Comparison of ENCODE assay signal across 8 mouse cellular contexts in genomic region chr1:93114713-93115463, GRCm38 (mm10). TPM values are rescaled to one million over a fixed set of nuclear protein-coding genes. Genes with fewer than 3 reads are reported as not detected.
DNase-seq lines count a peak whose midpoint lies in the region; ATAC-seq and TF ChIP-seq lines count a peak whose summit lies in the region.

No protein-coding gene starts in this region.

- no peak overlapping the region for H3K4me3 ChIP-seq in MEL (ENCODE audit: control insufficient read depth in 1 of 2, insufficient read depth in 1 of 2, low read depth in 2 of 2, low read length in 2 of 2)
- H3K4me3 ChIP-seq in forebrain, embryonic 11.5 days (ENCODE audit: low read depth, low read length) = peak overlapping the region; percentile 39
- peak overlapping the region; percentile 33 for H3K4me3 ChIP-seq in lung, embryonic 16.5 days (ENCODE audit: low read length)

- H3K36me3 ChIP-seq in MEL (ENCODE audit: control insufficient read depth in 1 of 2, insufficient read depth in 2 of 2, low read length in 2 of 2) = no peaks in the 10 kb centered on the region
- H3K36me3 ChIP-seq in forebrain, embryonic 11.5 days (ENCODE audit: control insufficient read depth, insufficient read depth, low read length) = no peaks in the 10 kb centered on the region
- no peaks in the 10 kb centered on the region for H3K36me3 ChIP-seq in lung, embryonic 16.5 days (ENCODE audit: control insufficient read depth, insufficient read depth, low read length)

- H3K4me1 ChIP-seq in MEL (ENCODE audit: control insufficient read depth in 1 of 2, insufficient read depth in 2 of 2, low read length in 2 of 2) = no peaks in the 10 kb centered on the region; a peak in 1 of 4 replicates
- H3K4me1 ChIP-seq in forebrain, embryonic 11.5 days (replicated peaks; ENCODE audit: control insufficient read depth, insufficient read depth, low read length) = peaks cover 5% of the 10 kb centered on the region; the same call in 1 of the 2 replicates
- peaks cover 8% of the 10 kb centered on the region for H3K4me1 ChIP-seq in lung, embryonic 16.5 days (replicated peaks; ENCODE audit: control insufficient read depth, insufficient read depth, low read length)

- DNase-seq in MEL (ENCODE audit: low read depth, low spot score) = peak; percentile 24
- DNase-seq in c-Kit-negative CD71-positive TER-119-positive erythroid progenitor cells, embryonic 14.5 days (ENCODE audit: low read depth, low spot score) = peak; percentile 9
- peak; percentile 97 for DNase-seq in forebrain, embryonic 11.5 days (ENCODE audit: low spot score)
- DNase-seq in layer of hippocampus, adult 8-10 months (ENCODE audit: low spot score in 2 of 2) = peak; percentile 75 to 80
- DNase-seq in retina, postnatal 1 day = peak; percentile 97
- DNase-seq in spleen, postnatal 4 days (ENCODE audit: low spot score in 2 of 2) = no peak

- whole genome bisulfite sequencing in forebrain, embryonic 11.5 days = 23% methylated on average over 21 of the region's 21 CpGs
- WGBS in lung, embryonic 16.5 days = 28% methylated on average over 21 of the region's 21 CpGs

- H3K27me3 ChIP-seq in MEL (ENCODE audit: control insufficient read depth in 1 of 2, insufficient read depth in 2 of 2, low read length in 2 of 2) = no peaks in the 10 kb centered on the region
- no peaks in the 10 kb centered on the region for H3K27me3 ChIP-seq in forebrain, embryonic 11.5 days (ENCODE audit: control insufficient read depth, insufficient read depth, low read length)
- no peaks in the 10 kb centered on the region for H3K27me3 ChIP-seq in lung, embryonic 16.5 days (ENCODE audit: control insufficient read depth, insufficient read depth, low read depth, low read length)

- no peaks in the 10 kb centered on the region for H3K9me3 ChIP-seq in MEL (replicated peaks; ENCODE audit: insufficient read depth, low read length)
- H3K9me3 ChIP-seq in forebrain, embryonic 11.5 days (ENCODE audit: control insufficient read depth, low read length) = no peaks in the 10 kb centered on the region
- no peaks in the 10 kb centered on the region for H3K9me3 ChIP-seq in lung, embryonic 16.5 days (ENCODE audit: control insufficient read depth, low read length)

- H3K9ac ChIP-seq in MEL (ENCODE audit: control insufficient read depth, low read depth, low read length, poor library complexity, severe bottlenecking) = no peak overlapping the region
- H3K9ac ChIP-seq in forebrain, embryonic 11.5 days (ENCODE audit: low read length) = peak overlapping the region; percentile 61
- H3K9ac ChIP-seq in lung, embryonic 16.5 days (ENCODE audit: low read length) = peak overlapping the region; percentile 24; the same call in 1 of the 2 replicates

- ATAC-seq in forebrain, embryonic 11.5 days (replicated peaks; ENCODE audit: low FRiP score) = peak; percentile 100
- peak; percentile 96 to 99 for ATAC-seq in hematopoietic stem cell, adult 5-6 weeks (replicated peaks in 1 of 2; ENCODE audit: insufficient read depth in 1 of 2, low FRiP score in 2 of 2, low TSS enrichment in 1 of 2, low read depth in 1 of 2, poor library complexity in 2 of 2, severe bottlenecking in 2 of 2)
- ATAC-seq in lung, embryonic 16.5 days (ENCODE audit: low read depth) = peak; percentile 100

- TF ChIP-seq EP300 in MEL (IDR thresholded peaks at IDR 0.05; ENCODE audit: low read depth in 1 of 2, low read length in 2 of 2) = no peak

- no peak for TF ChIP-seq CTCF in MEL (IDR thresholded peaks at IDR 0.05 in 2 of 3, conservative IDR thresholded peaks at IDR 0.05 in 1 of 3; ENCODE audit: control insufficient read depth in 1 of 3, insufficient read depth in 1 of 3, low read depth in 2 of 3, low read length in 3 of 3, poor library complexity in 1 of 3, severe bottlenecking in 1 of 3)

- TF ChIP-seq POLR2A in MEL (IDR thresholded peaks at IDR 0.05; ENCODE audit: control insufficient read depth in 1 of 2, insufficient read depth in 1 of 2, low read depth in 1 of 2, low read length in 2 of 2, poor library complexity in 1 of 2) = no peak

- TF ChIP-seq RAD21 in MEL (IDR thresholded peaks at IDR 0.05; ENCODE audit: low read depth, low read length) = no peak

- no peak overlapping the region for H3K27ac ChIP-seq in MEL (ENCODE audit: control insufficient read depth, low read depth, low read length)
- peak overlapping the region; percentile 47; the same call in 1 of the 2 replicates for H3K27ac ChIP-seq in forebrain, embryonic 11.5 days (ENCODE audit: low read depth, low read length)
- H3K27ac ChIP-seq in lung, embryonic 16.5 days (ENCODE audit: low read length) = no peak overlapping the region

- H3K4me2 ChIP-seq in forebrain, embryonic 11.5 days (ENCODE audit: low read depth, low read length, severe bottlenecking) = peak overlapping the region; percentile 73
- H3K4me2 ChIP-seq in lung, embryonic 16.5 days (ENCODE audit: low read depth, low read length) = peak overlapping the region; percentile 51

- H3K79me2 ChIP-seq in MEL (ENCODE audit: control insufficient read depth, insufficient read depth, low read length, poor library complexity) = no peaks in the 10 kb centered on the region

TF ChIP-seq in MEL, 35 proteins besides CTCF, POLR2A, EP300 and RAD21:
- TF ChIP-seq ZNF384 (IDR thresholded peaks at IDR 0.05; ENCODE audit: low read depth, low read length) (no peak), NELFE (IDR thresholded peaks at IDR 0.05; ENCODE audit: low read depth, low read length) (no peak), MAX (IDR thresholded peaks at IDR 0.05; ENCODE audit: low read length) (no peak), SMC3 (IDR thresholded peaks at IDR 0.05; ENCODE audit: low read depth, low read length) (no peak), BHLHE40 (IDR thresholded peaks at IDR 0.05; ENCODE audit: borderline replicate concordance, low read depth, low read length) (no peak), CHD1 (IDR thresholded peaks at IDR 0.05; ENCODE audit: low read depth, low read length) (no peak), MYC (IDR thresholded peaks at IDR 0.05; ENCODE audit: low read depth, low read length) (no peak), POLR2AphosphoS5 (IDR thresholded peaks at IDR 0.05; ENCODE audit: borderline replicate concordance, low read depth, low read length) (no peak), TAL1 (IDR thresholded peaks at IDR 0.05; ENCODE audit: low read length) (no peak), JUND (IDR thresholded peaks at IDR 0.05; ENCODE audit: low read depth, low read length) (no peak), ZC3H11A (IDR thresholded peaks at IDR 0.05; ENCODE audit: low read depth, low read length) (no peak), GATA1 (IDR thresholded peaks at IDR 0.05; ENCODE audit: low read depth, low read length) (no peak), SIN3A (IDR thresholded peaks at IDR 0.05; ENCODE audit: low read length) (no peak), MYB (IDR thresholded peaks at IDR 0.05; ENCODE audit: low read depth, low read length) (no peak), UBTF (IDR thresholded peaks at IDR 0.05; ENCODE audit: borderline replicate concordance, insufficient read depth, low read depth, low read length) (no peak), TBP (IDR thresholded peaks at IDR 0.05; ENCODE audit: low read depth, low read length) (no peak), ZKSCAN1 (IDR thresholded peaks at IDR 0.05; ENCODE audit: low read depth, low read length) (no peak), USF1 (IDR thresholded peaks at IDR 0.05; ENCODE audit: low read depth, low read length) (no peak)

RNA-seq across cellular contexts. Expression of gene Kif1a, which starts 13.1 kb away (rescaled TPM):
- not detected in 2 replicates for total RNA-seq in MEL (2012; rRNA removed)
- polyA plus RNA-seq in MEL (2012; ENCODE audit: insufficient read depth in 1 of 2, insufficient read length in 2 of 2, low read depth in 1 of 2, low replicate concordance in 2 of 2, missing spikeins in 1 of 2) = not detected
- 79.7 and 86.0 TPM in 2 replicates for polyA plus RNA-seq in forebrain, embryonic 11.5 days (2014; fragmentation: Nextera tagmentation; extraction: Ambion mirVana)
- not detected in 2 replicates for total RNA-seq in hematopoietic stem cell, adult 5-6 weeks (2017)
- total RNA-seq in layer of hippocampus, adult 8-10 months (2022) = 100 to 1,000 TPM; 681 to 718 (median 697) TPM
- polyA plus RNA-seq in lung, embryonic 16.5 days (2015; fragmentation: Nextera tagmentation; extraction: Ambion mirVana) = 7.9 and 9.2 TPM in 2 replicates

RNA-seq across cellular contexts. Expression of gene Agxt, which starts 20.2 kb away (rescaled TPM):
- not detected in 2 replicates for total RNA-seq in MEL (2012; rRNA removed)
- not detected for polyA plus RNA-seq in MEL (2012; ENCODE audit: insufficient read depth in 1 of 2, insufficient read length in 2 of 2, low read depth in 1 of 2, low replicate concordance in 2 of 2, missing spikeins in 1 of 2)
- polyA plus RNA-seq in forebrain, embryonic 11.5 days (2014; fragmentation: Nextera tagmentation; extraction: Ambion mirVana) = not detected in 2 replicates
- not detected in 2 replicates for total RNA-seq in hematopoietic stem cell, adult 5-6 weeks (2017)
- not detected for total RNA-seq in layer of hippocampus, adult 8-10 months (2022)
- polyA plus RNA-seq in lung, embryonic 16.5 days (2015; fragmentation: Nextera tagmentation; extraction: Ambion mirVana) = 0.24 TPM in 1 of 2 replicates, not detected in the other

RNA-seq across cellular contexts. Expression of gene 2310007B03Rik, which starts 45.9 kb away (rescaled TPM):
- not detected in 2 replicates for total RNA-seq in MEL (2012; rRNA removed)
- not detected for polyA plus RNA-seq in MEL (2012; ENCODE audit: insufficient read depth in 1 of 2, insufficient read length in 2 of 2, low read depth in 1 of 2, low replicate concordance in 2 of 2, missing spikeins in 1 of 2)
- polyA plus RNA-seq in forebrain, embryonic 11.5 days (2014; fragmentation: Nextera tagmentation; extraction: Ambion mirVana) = 0.29 and 0.64 TPM in 2 replicates
- not detected in 2 replicates for total RNA-seq in hematopoietic stem cell, adult 5-6 weeks (2017)
- not detected for total RNA-seq in layer of hippocampus, adult 8-10 months (2022)
- polyA plus RNA-seq in lung, embryonic 16.5 days (2015; fragmentation: Nextera tagmentation; extraction: Ambion mirVana) = 23.0 and 26.0 TPM in 2 replicates

RNA-seq across cellular contexts. Expression of gene Crocc2, which starts 53.6 kb away (rescaled TPM):
- not detected in 2 replicates for total RNA-seq in MEL (2012; rRNA removed)
- not detected for polyA plus RNA-seq in MEL (2012; ENCODE audit: insufficient read depth in 1 of 2, insufficient read length in 2 of 2, low read depth in 1 of 2, low replicate concordance in 2 of 2, missing spikeins in 1 of 2)
- 0.04 and 0.07 TPM in 2 replicates for polyA plus RNA-seq in forebrain, embryonic 11.5 days (2014; fragmentation: Nextera tagmentation; extraction: Ambion mirVana)
- total RNA-seq in hematopoietic stem cell, adult 5-6 weeks (2017) = 0.10 TPM in 1 of 2 replicates, not detected in the other
- total RNA-seq in layer of hippocampus, adult 8-10 months (2022) = under 1 TPM; 0.27 to 0.72 (median 0.37) TPM
- polyA plus RNA-seq in lung, embryonic 16.5 days (2015; fragmentation: Nextera tagmentation; extraction: Ambion mirVana) = 4.9 and 5.1 TPM in 2 replicates

Comparison
In these comparisons a context has a peak if more than half of its experiments do, and no peak if none do; other contexts are left out.
1. DNase-seq: peak in MEL (single experiment), c-Kit-negative CD71-positive TER-119-positive erythroid progenitor cells, embryonic 14.5 days (single experiment), forebrain, embryonic 11.5 days (single experiment), layer of hippocampus, adult 8-10 months (2 of 2) and retina, postnatal 1 day (single experiment); none in spleen, postnatal 4 days (0 of 2).
2. H3K4me3 ChIP-seq: peak in forebrain, embryonic 11.5 days (single experiment) and lung, embryonic 16.5 days (single experiment); none in MEL (0 of 2).
3. RNA of gene Kif1a, which starts 13.1 kb away (total RNA-seq): 681 to 718 TPM in layer of hippocampus, adult 8-10 months; not detected in MEL and not detected in hematopoietic stem cell, adult 5-6 weeks; every median in the first group is over 100 times any median in the second.
4. Peak in every context shown above with its lines, with median percentiles within 50 percentile points of each other: ATAC-seq.